Mouse (Mus musculus): ENCODE measurements around the gene Foxk2. TPM values are rescaled to one million over a fixed set of nuclear protein-coding genes. Genes with fewer than 3 reads are reported as not detected.

Foxk2 gene
- polyA plus RNA-seq, 1 experiment from 2014 or later: 14.3 TPM

GRCm38 (mm10) chr11:121231628-121232291 is 28.0 kb upstream of the Foxk2 start:
- Histone ChIP-seq H3K36me3 (ENCODE audit: control insufficient read depth, insufficient read depth) (0 out of 2 replicates have a peak, but pooled peaks cover 4% of the 10 kb centered on the region), H3K4me2 (ENCODE audit: low read length) (no peak overlapping the region), H3K4me3 (replicated peaks; ENCODE audit: low read length) (no peak overlapping the region), H3K27me3 (replicated peaks; ENCODE audit: control insufficient read depth, insufficient read depth, low read length) (no peaks in the 10 kb centered on the region), H3K9me3 (ENCODE audit: control insufficient read depth, low read length) (no peaks in the 10 kb centered on the region), H3K4me1 (replicated peaks; ENCODE audit: control insufficient read depth, insufficient read depth, low read length) (peaks cover 24% of the 10 kb centered on the region), H3K27ac (ENCODE audit: low read length) (no peak overlapping the region), H3K9ac (replicated peaks; ENCODE audit: low read depth, low read length) (no peak overlapping the region)
- WGBS: 47% methylated on average over 4 of the region's 4 CpGs
- ATAC-seq: no peak

- Histone ChIP-seq H3K36me3 (ENCODE audit: control insufficient read depth, insufficient read depth) (no peaks in the 10 kb centered on the region), H3K4me2 (ENCODE audit: low read length) (no peak overlapping the region), H3K4me1 (replicated peaks; ENCODE audit: control insufficient read depth, insufficient read depth, low read length) (peaks cover 20% of the 10 kb centered on the region), H3K9ac (replicated peaks; ENCODE audit: low read depth, low read length) (no peak overlapping the region), H3K27ac (ENCODE audit: low read length) (no peak overlapping the region), H3K4me3 (replicated peaks; ENCODE audit: low read length) (no peak overlapping the region), H3K27me3 (replicated peaks; ENCODE audit: control insufficient read depth, insufficient read depth, low read length) (no peaks in the 10 kb centered on the region), H3K9me3 (ENCODE audit: control insufficient read depth, low read length) (no peaks in the 10 kb centered on the region)
- WGBS: 35% methylated on average over 4 of the region's 4 CpGs
- ATAC-seq: no peak
Observed at GRCm38 (mm10) chr11:121232706-121233105, 27.1 kb upstream of the Foxk2 start.

GRCm38 (mm10) chr11:121235475-121236238 is 24.1 kb upstream of the Foxk2 start:
- no peak overlapping the region for H3K4me3 ChIP-seq (replicated peaks; ENCODE audit: low read length)
- H3K27ac ChIP-seq (ENCODE audit: low read length): peak overlapping the region; percentile 100
- 27% methylated on average over 9 of the region's 9 CpGs for WGBS
- H3K4me2 ChIP-seq (ENCODE audit: low read length): no peak overlapping the region; the same call in 1 of the 2 replicates
- no peaks in the 10 kb centered on the region for H3K9me3 ChIP-seq (ENCODE audit: control insufficient read depth, low read length)
- 0 out of 2 replicates have a peak, but pooled peaks cover 4% of the 10 kb centered on the region for H3K36me3 ChIP-seq (ENCODE audit: control insufficient read depth, insufficient read depth)
- H3K9ac ChIP-seq (replicated peaks; ENCODE audit: low read depth, low read length): no peak overlapping the region
- no peak for ATAC-seq
- H3K27me3 ChIP-seq (replicated peaks; ENCODE audit: control insufficient read depth, insufficient read depth, low read length): no peaks in the 10 kb centered on the region
- peaks cover 25% of the 10 kb centered on the region for H3K4me1 ChIP-seq (replicated peaks; ENCODE audit: control insufficient read depth, insufficient read depth, low read length)

- Histone ChIP-seq H3K27ac (ENCODE audit: low read length) (peak within 1 kb of the TSS; percentile 100), H3K4me2 (ENCODE audit: low read length) (peak within 1 kb of the TSS; percentile 78), H3K4me3 (replicated peaks; ENCODE audit: low read length) (peak within 1 kb of the TSS; percentile 94), H3K4me1 (replicated peaks; ENCODE audit: control insufficient read depth, insufficient read depth, low read length) (peaks cover 25% of the 10 kb centered on the region), H3K9me3 (ENCODE audit: control insufficient read depth, low read length) (no peaks in the 10 kb centered on the region), H3K27me3 (replicated peaks; ENCODE audit: control insufficient read depth, insufficient read depth, low read length) (no peaks in the 10 kb centered on the region), H3K36me3 (ENCODE audit: control insufficient read depth, insufficient read depth) (peaks cover 4% of the 10 kb centered on the region; the same call in 1 of the 2 replicates), H3K9ac (replicated peaks; ENCODE audit: low read depth, low read length) (peak within 1 kb of the TSS; percentile 93)
- ATAC-seq: peak; percentile 100
- under 1% methylated on average over 50 of the region's 50 CpGs for WGBS
Observed at GRCm38 (mm10) chr11:121236564-121237344, 23.0 kb upstream of the Foxk2 start, which contains the start of gene Narf. Gene Narf (plus strand): TSS chr11:121237253.

GRCm38 (mm10) chr11:121237345-121238128 is 22.3 kb upstream of the Foxk2 start:
- H3K9ac ChIP-seq (replicated peaks; ENCODE audit: low read depth, low read length): peak overlapping the region; percentile 93
- WGBS: 3% methylated on average over 28 of the region's 28 CpGs
- H3K9me3 ChIP-seq (ENCODE audit: control insufficient read depth, low read length): no peaks in the 10 kb centered on the region
- no peak; the same call in 1 of the 2 replicates for ATAC-seq
- peaks cover 25% of the 10 kb centered on the region for H3K4me1 ChIP-seq (replicated peaks; ENCODE audit: control insufficient read depth, insufficient read depth, low read length)
- H3K36me3 ChIP-seq (ENCODE audit: control insufficient read depth, insufficient read depth): peaks cover 8% of the 10 kb centered on the region; the same call in 1 of the 2 replicates
- peak overlapping the region; percentile 100 for H3K27ac ChIP-seq (ENCODE audit: low read length)
- H3K4me3 ChIP-seq (replicated peaks; ENCODE audit: low read length): peak overlapping the region; percentile 94
- H3K27me3 ChIP-seq (replicated peaks; ENCODE audit: control insufficient read depth, insufficient read depth, low read length): no peaks in the 10 kb centered on the region
- H3K4me2 ChIP-seq (ENCODE audit: low read length): peak overlapping the region; percentile 78

- no peak overlapping the region for H3K4me3 ChIP-seq (replicated peaks; ENCODE audit: low read length)
- H3K4me2 ChIP-seq (ENCODE audit: low read length): no peak overlapping the region
- no peaks in the 10 kb centered on the region for H3K27me3 ChIP-seq (replicated peaks; ENCODE audit: control insufficient read depth, insufficient read depth, low read length)
- no peaks in the 10 kb centered on the region for H3K9me3 ChIP-seq (ENCODE audit: control insufficient read depth, low read length)
- ATAC-seq: no peak
- H3K27ac ChIP-seq (ENCODE audit: low read length): no peak overlapping the region
- peaks cover 15% of the 10 kb centered on the region; the same call in 1 of the 2 replicates for H3K36me3 ChIP-seq (ENCODE audit: control insufficient read depth, insufficient read depth)
- H3K9ac ChIP-seq (replicated peaks; ENCODE audit: low read depth, low read length): no peak overlapping the region
- 94% methylated on average over 2 of the region's 2 CpGs for WGBS
- H3K4me1 ChIP-seq (replicated peaks; ENCODE audit: control insufficient read depth, insufficient read depth, low read length): peaks cover 25% of the 10 kb centered on the region
Observed at GRCm38 (mm10) chr11:121239669-121240068, 20.1 kb upstream of the Foxk2 start.

GRCm38 (mm10) chr11:121250196-121250595 is 9.6 kb upstream of the Foxk2 start:
- H3K27me3 ChIP-seq (replicated peaks; ENCODE audit: control insufficient read depth, insufficient read depth, low read length): no peaks in the 10 kb centered on the region
- no peaks in the 10 kb centered on the region for H3K9me3 ChIP-seq (ENCODE audit: control insufficient read depth, low read length)
- H3K4me3 ChIP-seq (replicated peaks; ENCODE audit: low read length): no peak overlapping the region
- H3K27ac ChIP-seq (ENCODE audit: low read length): no peak overlapping the region
- peaks cover 80% of the 10 kb centered on the region for H3K36me3 ChIP-seq (ENCODE audit: control insufficient read depth, insufficient read depth)
- no peak overlapping the region for H3K9ac ChIP-seq (replicated peaks; ENCODE audit: low read depth, low read length)
- WGBS: 94% methylated on average over 8 of the region's 8 CpGs
- H3K4me2 ChIP-seq (ENCODE audit: low read length): no peak overlapping the region
- H3K4me1 ChIP-seq (replicated peaks; ENCODE audit: control insufficient read depth, insufficient read depth, low read length): no peaks in the 10 kb centered on the region
- no peak for ATAC-seq

GRCm38 (mm10) chr11:121260211-121260906 is 569 bp downstream of the Foxk2 start:
- H3K9ac ChIP-seq (replicated peaks; ENCODE audit: low read depth, low read length): peak overlapping the region; percentile 98
- ATAC-seq: no peak
- no peaks in the 10 kb centered on the region for H3K9me3 ChIP-seq (ENCODE audit: control insufficient read depth, low read length)
- WGBS: under 1% methylated on average over 48 of the region's 60 CpGs
- H3K4me3 ChIP-seq (replicated peaks; ENCODE audit: low read length): peak overlapping the region; percentile 98
- H3K4me1 ChIP-seq (replicated peaks; ENCODE audit: control insufficient read depth, insufficient read depth, low read length): peaks cover 32% of the 10 kb centered on the region
- no peaks in the 10 kb centered on the region for H3K27me3 ChIP-seq (replicated peaks; ENCODE audit: control insufficient read depth, insufficient read depth, low read length)
- H3K27ac ChIP-seq (ENCODE audit: low read length): peak overlapping the region; percentile 45
- peaks cover 23% of the 10 kb centered on the region for H3K36me3 ChIP-seq (ENCODE audit: control insufficient read depth, insufficient read depth)
- peak overlapping the region; percentile 89 for H3K4me2 ChIP-seq (ENCODE audit: low read length)
